Mouse (Mus musculus) small intestine, adult 2 months (tissue): ENCODE results near the gene Cox11. TPM values are rescaled to one million over a fixed set of nuclear protein-coding genes. Genes with fewer than 3 reads are reported as not detected.

Source experiments
- H3K27ac ChIP-seq: fragments of 200-500 bp; 2 replicates; pipeline ENCODE4 v1.5.1; 2012; ENCODE audit warnings: low read depth, low read length, control low read depth, inconsistent platforms; ENCODE audit not compliant: insufficient read depth
- H3K27me3 ChIP-seq: fragments of 200-500 bp; 2 replicates; pipeline ENCODE4 v1.6.1; 2012; ENCODE audit warnings: mild to moderate bottlenecking, moderate library complexity, low read length, inconsistent platforms; ENCODE audit not compliant: control insufficient read depth, insufficient read depth
- H3K36me3 ChIP-seq: fragments of 200-500 bp; 2 replicates; pipeline ENCODE4 v1.6.1; 2012; ENCODE audit warnings: mild to moderate bottlenecking, low read length, control low read depth, inconsistent platforms; ENCODE audit not compliant: control insufficient read depth, insufficient read depth
- H3K4me1 ChIP-seq: fragments of 200-500 bp; 2 replicates; pipeline ENCODE4 v1.6.1; 2012; ENCODE audit warnings: low read length, inconsistent platforms, mixed read lengths; ENCODE audit not compliant: control insufficient read depth, insufficient read depth, insufficient read length
- H3K4me3 ChIP-seq: fragments of 200-500 bp; 2 replicates; pipeline ENCODE4 v1.5.1; 2012; ENCODE audit warnings: low read depth, mild to moderate bottlenecking, control low read depth, inconsistent platforms, low read length, moderate library complexity
- CTCF ChIP-seq: fragments of 200-500 bp; IDR thresholded peaks from 2 replicates; pipeline ENCODE4 v1.5.1; 2012; ENCODE audit warnings: low read depth, mild to moderate bottlenecking, control low read depth, inconsistent platforms, low read length, moderate library complexity, mixed read lengths; ENCODE audit not compliant: insufficient replicate concordance, insufficient read length; ENCODE audit errors: extremely low read depth
- POLR2A ChIP-seq: fragments of 200-500 bp; IDR thresholded peaks from 2 replicates; pipeline ENCODE4 v1.6.1; 2012; ENCODE audit warnings: low read depth, mild to moderate bottlenecking, control low read depth, inconsistent platforms, low read length, moderate library complexity
- WGBS: fragments of 180-500 bp; shearing (Covaris S2); methylation state at CpG from one replicate; pipeline ENCODE4 v1.1.7; 2018; 5-methylcytosine and 5-hydroxymethylcytosine counted together
- polyA plus RNA-seq: library from polyadenylated mRNA; depleted of rRNA; stranded (reverse); fragments of >200 nt; gene quantifications from 2 replicates; pipeline ENCODE4 v1.2.3, GENCODE M21; 2012

Cox11 gene
- polyA plus RNA-seq, 1 experiment, result 30.2 TPM

- peaks cover 2% of the 10 kb centered on the region; the same call in 1 of the 2 replicates for H3K4me1 ChIP-seq
- H3K4me3 ChIP-seq, result no peak overlapping the region
- no peak overlapping the region for H3K27ac ChIP-seq
- no peaks in the 10 kb centered on the region for H3K36me3 ChIP-seq
- H3K27me3 ChIP-seq, result no peaks in the 10 kb centered on the region
- no peak for TF ChIP-seq CTCF
- no peak for TF ChIP-seq POLR2A
- WGBS, result 91% methylated on average over 7 of the region's 7 CpGs
Observed at GRCm38 (mm10) chr11:90622500-90622899, 15.5 kb upstream of the Cox11 start.

- WGBS, result 42% methylated on average over 6 of the region's 6 CpGs
Observed at GRCm38 (mm10) chr11:90623477-90623876, 14.5 kb upstream of the Cox11 start.

GRCm38 (mm10) chr11:90625174-90625573 is 12.8 kb upstream of the Cox11 start:
- TF ChIP-seq CTCF (no peak), POLR2A (no peak)
- 73% methylated on average over 1 of the region's 1 CpGs for WGBS
- H3K4me3 ChIP-seq, result no peak overlapping the region
- H3K36me3 ChIP-seq, result no peaks in the 10 kb centered on the region
- H3K27me3 ChIP-seq, result no peaks in the 10 kb centered on the region
- H3K27ac ChIP-seq, result no peak overlapping the region
- no peaks in the 10 kb centered on the region for H3K4me1 ChIP-seq

More at GRCm38 (mm10) chr11:90623477-90623876, 14.5 kb upstream of the Cox11 start:
- peaks cover under 1% of the 10 kb centered on the region; the same call in 1 of the 2 replicates for H3K4me1 ChIP-seq
- no peaks in the 10 kb centered on the region for H3K27me3 ChIP-seq
- no peak overlapping the region for H3K27ac ChIP-seq
- H3K36me3 ChIP-seq, result no peaks in the 10 kb centered on the region
- 0 out of 2 replicates have a peak, but pooled peaks have one; percentile 14 for TF ChIP-seq CTCF
- no peak for TF ChIP-seq POLR2A
- H3K4me3 ChIP-seq, result no peak overlapping the region

GRCm38 (mm10) chr11:90627751-90628150 is 10.2 kb upstream of the Cox11 start:
- 29% methylated on average over 1 of the region's 1 CpGs for WGBS
- Histone ChIP-seq H3K4me3 (no peak overlapping the region), H3K4me1 (no peaks in the 10 kb centered on the region), H3K27me3 (no peaks in the 10 kb centered on the region), H3K27ac (no peak overlapping the region), H3K36me3 (no peaks in the 10 kb centered on the region)
- no peak for TF ChIP-seq CTCF
- no peak for TF ChIP-seq POLR2A

- no peaks in the 10 kb centered on the region for H3K27me3 ChIP-seq
- no peak overlapping the region for H3K27ac ChIP-seq
- WGBS, result 82% methylated on average over 2 of the region's 2 CpGs
- H3K4me1 ChIP-seq, result no peaks in the 10 kb centered on the region
- H3K4me3 ChIP-seq, result no peak overlapping the region
- no peaks in the 10 kb centered on the region for H3K36me3 ChIP-seq
- TF ChIP-seq POLR2A (no peak), CTCF (no peak)
Observed at GRCm38 (mm10) chr11:90632480-90632879, 5.5 kb upstream of the Cox11 start.

GRCm38 (mm10) chr11:90634661-90635060 is 3.3 kb upstream of the Cox11 start:
- Histone ChIP-seq H3K27ac (no peak overlapping the region), H3K4me3 (no peak overlapping the region), H3K36me3 (no peaks in the 10 kb centered on the region), H3K4me1 (peaks cover 2% of the 10 kb centered on the region; the same call in 1 of the 2 replicates), H3K27me3 (no peaks in the 10 kb centered on the region)
- no peak for TF ChIP-seq CTCF
- TF ChIP-seq POLR2A, result no peak
- WGBS, result 82% methylated on average over 3 of the region's 3 CpGs

GRCm38 (mm10) chr11:90638312-90638830 is 398 bp downstream of the Cox11 start:
- Histone ChIP-seq H3K27ac (peak overlapping the region; percentile 56), H3K4me1 (peaks cover 4% of the 10 kb centered on the region; the same call in 1 of the 2 replicates), H3K4me3 (peak overlapping the region; percentile 84), H3K36me3 (peaks cover 6% of the 10 kb centered on the region), H3K27me3 (no peaks in the 10 kb centered on the region)
- WGBS, result under 1% methylated on average over 54 of the region's 54 CpGs
- TF ChIP-seq POLR2A, result no peak
- TF ChIP-seq CTCF, result no peak
